Mouse (Mus musculus): ENCODE measurements around the gene Pla2g5. TPM values are rescaled to one million over a fixed set of nuclear protein-coding genes. Genes with fewer than 3 reads are reported as not detected.

Gene Pla2g5
- polyA plus RNA-seq, 1 experiment from 2014 or later = not detected

GRCm38 (mm10) chr4:138889165-138889564 lies 25.9 kb upstream of the Pla2g5 start:
- Histone ChIP-seq H3K4me3 (ENCODE audit: low read depth, low read length) (no peak overlapping the region), H3K4me2 (ENCODE audit: low read depth, low read length) (no peak overlapping the region), H3K4me1 (ENCODE audit: insufficient read depth) (no peaks in the 10 kb centered on the region), H3K27ac (ENCODE audit: low read depth) (no peak overlapping the region), H3K9me3 (ENCODE audit: low read length) (no peaks in the 10 kb centered on the region), H3K36me3 (replicated peaks; ENCODE audit: insufficient read depth, low read length) (no peaks in the 10 kb centered on the region), H3K27me3 (ENCODE audit: insufficient read depth, low read length) (no peaks in the 10 kb centered on the region), H3K9ac (replicated peaks) (no peak overlapping the region)
- DNase-seq (no peak), ATAC-seq (no peak)
- 65% methylated on average over 7 of the region's 7 CpGs for WGBS (ENCODE audit: insufficient replicate concordance)
- TF ChIP-seq CTCF (IDR thresholded peaks at IDR 0.05; ENCODE audit: low read depth) (no peak), EP300 (IDR thresholded peaks at IDR 0.05; ENCODE audit: low read depth) (no peak)

- no peak overlapping the region for H3K27ac ChIP-seq (ENCODE audit: low read depth)
- no peaks in the 10 kb centered on the region for H3K36me3 ChIP-seq (replicated peaks; ENCODE audit: insufficient read depth, low read length)
- ATAC-seq (peak; percentile 62; the same call in 1 of the 2 replicates), DNase-seq (peak; percentile 88)
- no peaks in the 10 kb centered on the region for H3K4me1 ChIP-seq (ENCODE audit: insufficient read depth)
- no peaks in the 10 kb centered on the region for H3K9me3 ChIP-seq (ENCODE audit: low read length)
- 6% methylated on average over 6 of the region's 6 CpGs for WGBS (ENCODE audit: insufficient replicate concordance)
- no peak overlapping the region for H3K4me2 ChIP-seq (ENCODE audit: low read depth, low read length)
- TF ChIP-seq EP300 (IDR thresholded peaks at IDR 0.05; ENCODE audit: low read depth) (no peak), CTCF (IDR thresholded peaks at IDR 0.05; ENCODE audit: low read depth) (peak; percentile 91)
- no peak overlapping the region for H3K4me3 ChIP-seq (ENCODE audit: low read depth, low read length)
- H3K27me3 ChIP-seq (ENCODE audit: insufficient read depth, low read length) = no peaks in the 10 kb centered on the region
- no peak overlapping the region for H3K9ac ChIP-seq (replicated peaks)
These were observed 21.0 kb upstream of the Pla2g5 start for GRCm38 (mm10) chr4:138884261-138884660.

GRCm38 (mm10) chr4:138882179-138882578 lies 18.9 kb upstream of the Pla2g5 start:
- Histone ChIP-seq H3K4me2 (ENCODE audit: low read depth, low read length) (no peak overlapping the region), H3K9ac (replicated peaks) (no peak overlapping the region), H3K27ac (ENCODE audit: low read depth) (no peak overlapping the region), H3K4me3 (ENCODE audit: low read depth, low read length) (no peak overlapping the region), H3K9me3 (ENCODE audit: low read length) (no peaks in the 10 kb centered on the region), H3K27me3 (ENCODE audit: insufficient read depth, low read length) (no peaks in the 10 kb centered on the region), H3K36me3 (replicated peaks; ENCODE audit: insufficient read depth, low read length) (no peaks in the 10 kb centered on the region), H3K4me1 (ENCODE audit: insufficient read depth) (no peaks in the 10 kb centered on the region)
- WGBS (ENCODE audit: insufficient replicate concordance) = 13% methylated on average over 13 of the region's 16 CpGs
- ATAC-seq = no peak
- TF ChIP-seq CTCF (IDR thresholded peaks at IDR 0.05; ENCODE audit: low read depth) (no peak), EP300 (IDR thresholded peaks at IDR 0.05; ENCODE audit: low read depth) (no peak)
- no peak for DNase-seq

GRCm38 (mm10) chr4:138880811-138881584 lies 17.7 kb upstream of the Pla2g5 start:
- no peak for TF ChIP-seq CTCF (IDR thresholded peaks at IDR 0.05; ENCODE audit: low read depth)
- TF ChIP-seq EP300 (IDR thresholded peaks at IDR 0.05; ENCODE audit: low read depth) = no peak
- no peak overlapping the region for H3K9ac ChIP-seq (replicated peaks)
- H3K27ac ChIP-seq (ENCODE audit: low read depth) = no peak overlapping the region
- H3K4me3 ChIP-seq (ENCODE audit: low read depth, low read length) = no peak overlapping the region
- H3K9me3 ChIP-seq (ENCODE audit: low read length) = no peaks in the 10 kb centered on the region
- no peaks in the 10 kb centered on the region for H3K27me3 ChIP-seq (ENCODE audit: insufficient read depth, low read length)
- no peak for ATAC-seq
- H3K36me3 ChIP-seq (replicated peaks; ENCODE audit: insufficient read depth, low read length) = no peaks in the 10 kb centered on the region
- no peak for DNase-seq
- no peak overlapping the region for H3K4me2 ChIP-seq (ENCODE audit: low read depth, low read length)
- no peaks in the 10 kb centered on the region for H3K4me1 ChIP-seq (ENCODE audit: insufficient read depth)
- WGBS (ENCODE audit: insufficient replicate concordance) = 59% methylated on average over 7 of the region's 7 CpGs

GRCm38 (mm10) chr4:138879808-138880207 lies 16.5 kb upstream of the Pla2g5 start:
- no peak for ATAC-seq
- no peak for DNase-seq
- Histone ChIP-seq H3K27me3 (ENCODE audit: insufficient read depth, low read length) (no peaks in the 10 kb centered on the region), H3K4me2 (ENCODE audit: low read depth, low read length) (no peak overlapping the region), H3K4me3 (ENCODE audit: low read depth, low read length) (no peak overlapping the region), H3K4me1 (ENCODE audit: insufficient read depth) (no peaks in the 10 kb centered on the region), H3K9ac (replicated peaks) (no peak overlapping the region), H3K9me3 (ENCODE audit: low read length) (no peaks in the 10 kb centered on the region), H3K36me3 (replicated peaks; ENCODE audit: insufficient read depth, low read length) (no peaks in the 10 kb centered on the region), H3K27ac (ENCODE audit: low read depth) (no peak overlapping the region)
- whole genome bisulfite sequencing (ENCODE audit: insufficient replicate concordance) = 76% methylated on average over 11 of the region's 11 CpGs
- TF ChIP-seq CTCF (IDR thresholded peaks at IDR 0.05; ENCODE audit: low read depth) (no peak), EP300 (IDR thresholded peaks at IDR 0.05; ENCODE audit: low read depth) (no peak)

GRCm38 (mm10) chr4:138878783-138879182 lies 15.5 kb upstream of the Pla2g5 start:
- 49% methylated on average over 8 of the region's 8 CpGs for WGBS (ENCODE audit: insufficient replicate concordance)
- Histone ChIP-seq H3K27ac (ENCODE audit: low read depth) (no peak overlapping the region), H3K9ac (replicated peaks) (no peak overlapping the region), H3K9me3 (ENCODE audit: low read length) (no peaks in the 10 kb centered on the region), H3K36me3 (replicated peaks; ENCODE audit: insufficient read depth, low read length) (no peaks in the 10 kb centered on the region), H3K4me2 (ENCODE audit: low read depth, low read length) (no peak overlapping the region), H3K27me3 (ENCODE audit: insufficient read depth, low read length) (no peaks in the 10 kb centered on the region), H3K4me1 (ENCODE audit: insufficient read depth) (no peaks in the 10 kb centered on the region), H3K4me3 (ENCODE audit: low read depth, low read length) (no peak overlapping the region)
- DNase-seq = no peak
- TF ChIP-seq CTCF (IDR thresholded peaks at IDR 0.05; ENCODE audit: low read depth) (no peak), EP300 (IDR thresholded peaks at IDR 0.05; ENCODE audit: low read depth) (no peak)
- no peak for ATAC-seq

Measured in liver, postnatal 0 days (tissue).